Mouse (Mus musculus) hindbrain, postnatal 0 days (tissue): Measurements from ENCODE around the gene Tnip3. TPM values are rescaled to one million over a fixed set of nuclear protein-coding genes. Genes with fewer than 3 reads are reported as not detected.

Experiments
- ATAC-seq: fragments of 200-750 bp; cut with Nextera tagmentation; 2 replicates; pipeline ENCODE4 v1.8.0; 2017; ENCODE audit warnings: mild to moderate bottlenecking, moderate TSS enrichment, moderate library complexity
- DNase-seq: peaks from one replicate; pipeline ENCODE4 v3.0.0-alpha.2; 2015; ENCODE audit warnings: low spot score
- H3K27ac ChIP-seq: fragments of 300-500 bp; sonication (generic); 2 replicates; pipeline ENCODE4 v1.5.1; 2014; ENCODE audit warnings: mild to moderate bottlenecking
- H3K27me3 ChIP-seq: fragments of 300-500 bp; sonication (generic); 2 replicates; pipeline ENCODE4 v1.6.1; 2014; ENCODE audit warnings: low read length, mixed read lengths; ENCODE audit not compliant: insufficient read depth
- H3K36me3 ChIP-seq: fragments of 300-500 bp; sonication (generic); 2 replicates; pipeline ENCODE4 v1.6.1; 2014; ENCODE audit warnings: low read length, mixed read lengths; ENCODE audit not compliant: insufficient read depth
- H3K4me1 ChIP-seq: fragments of 300-500 bp; sonication (generic); 2 replicates; pipeline ENCODE4 v1.6.1; 2014; ENCODE audit warnings: antibody characterized with exemption, low read length, mixed read lengths; ENCODE audit not compliant: insufficient read depth
- H3K4me2 ChIP-seq: fragments of 300-500 bp; sonication (generic); 2 replicates; pipeline ENCODE4 v1.6.1; 2014; ENCODE audit warnings: low read depth, mild to moderate bottlenecking, low read length, moderate library complexity, mixed read lengths
- H3K4me3 ChIP-seq: fragments of 300-500 bp; sonication (generic); 2 replicates; pipeline ENCODE4 v1.5.1; 2014; ENCODE audit warnings: low read length
- H3K9ac ChIP-seq: fragments of 300-500 bp; sonication (generic); replicated peaks from 2 replicates; pipeline ENCODE4 v1.6.1; 2014; ENCODE audit warnings: mild to moderate bottlenecking, low read length, moderate library complexity, mixed read lengths
- H3K9me3 ChIP-seq: fragments of 300-500 bp; sonication (generic); 2 replicates; pipeline ENCODE4 v1.6.1; 2016; ENCODE audit warnings: low read length, mixed read lengths
- CTCF ChIP-seq: IDR thresholded peaks from 2 replicates; pipeline ENCODE4 v1.5.1; 2016; ENCODE audit warnings: antibody characterized with exemption, control low read depth, low read depth
- WGBS: fragments of 180-500 bp; shearing (Covaris S2); extraction: QIAGEN DNeasy Blood & Tissue Kit; methylation state at CpG from one replicate; pipeline ENCODE4 v1.1.7; 2014; 5-methylcytosine and 5-hydroxymethylcytosine counted together
- polyA plus RNA-seq: library from polyadenylated mRNA; unstranded; fragments of >200 nt; fragmentation: Nextera tagmentation; extraction: Ambion mirVana; gene quantifications from 2 replicates; pipeline ENCODE4 v1.2.1, GENCODE M21; 2015
- total RNA-seq: library from RNA; depleted of rRNA; stranded (reverse); fragments of >200 nt; gene quantifications from 2 replicates; pipeline ENCODE4 v1.2.3, GENCODE M21; 2014

Tnip3 gene
- total and polyA plus RNA-seq, 2 experiments from 2014 or later, result not detected

DNA sequence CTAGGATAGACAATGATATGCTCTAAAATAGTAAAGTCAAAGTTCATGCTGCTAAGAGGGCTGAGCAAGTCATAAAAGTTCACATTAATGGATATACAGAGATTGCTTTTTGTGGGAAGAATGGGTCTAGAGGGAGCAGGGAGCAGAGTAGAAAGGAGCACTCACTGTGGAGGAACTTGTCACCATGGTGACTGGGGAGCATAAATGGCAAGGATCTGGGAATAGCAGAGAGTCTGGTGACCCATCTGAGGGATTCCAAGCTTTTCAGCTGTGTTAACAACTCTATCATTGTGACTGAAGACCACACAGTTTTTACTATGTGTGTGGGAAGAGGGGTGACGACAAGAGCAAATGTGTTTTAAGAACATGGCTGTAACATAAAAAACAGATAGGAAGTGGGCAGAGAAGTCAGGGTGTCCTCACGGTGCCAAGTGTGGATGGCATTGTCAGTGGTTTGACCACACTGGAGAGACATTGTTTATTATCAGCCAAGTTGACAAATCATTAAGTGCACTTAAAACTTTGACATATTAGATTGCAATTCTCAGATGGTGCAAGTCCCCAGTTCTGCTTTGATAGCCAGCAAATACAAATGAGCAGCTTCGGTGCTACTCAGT, 6.2 kb downstream of the Tnip3 start:
- Histone ChIP-seq H3K36me3 (no peaks in the 10 kb centered on the region), H3K9me3 (no peaks in the 10 kb centered on the region), H3K4me3 (no peak overlapping the region), H3K4me1 (no peaks in the 10 kb centered on the region), H3K27ac (no peak overlapping the region), H3K27me3 (no peaks in the 10 kb centered on the region), H3K9ac (no peak overlapping the region), H3K4me2 (no peak overlapping the region)
- 59% methylated on average over 3 of the region's 3 CpGs for WGBS
- TF ChIP-seq CTCF, result no peak
- DNase-seq, result no peak
- peak; percentile 53 for ATAC-seq

DNA sequence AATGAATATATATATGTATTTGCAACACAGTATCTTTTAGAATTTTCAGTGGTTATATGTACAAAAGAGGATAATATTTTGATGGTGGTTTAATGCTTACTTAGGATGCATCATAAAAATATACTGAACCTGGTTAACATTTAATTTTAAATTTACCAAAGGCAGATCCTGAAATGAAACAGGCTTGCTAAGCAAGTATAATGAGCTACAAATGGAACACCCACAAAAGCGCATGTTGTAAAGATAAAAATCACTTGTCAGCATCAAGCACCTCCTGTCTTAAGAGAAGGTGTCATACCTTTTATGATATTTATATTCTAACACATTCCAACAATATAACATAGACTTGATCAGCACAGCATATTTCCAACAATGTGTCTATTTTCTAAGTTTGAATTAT, 8.6 kb downstream of the Tnip3 start:
- H3K9me3 ChIP-seq, result no peaks in the 10 kb centered on the region
- no peak overlapping the region for H3K27ac ChIP-seq
- no peak overlapping the region for H3K4me2 ChIP-seq
- H3K4me3 ChIP-seq, result no peak overlapping the region
- WGBS, result 100% methylated on average over 1 of the region's 1 CpGs
- TF ChIP-seq CTCF, result no peak
- no peaks in the 10 kb centered on the region for H3K27me3 ChIP-seq
- DNase-seq (no peak), ATAC-seq (no peak)
- no peaks in the 10 kb centered on the region for H3K4me1 ChIP-seq
- H3K36me3 ChIP-seq, result no peaks in the 10 kb centered on the region
- H3K9ac ChIP-seq, result no peak overlapping the region

DNA sequence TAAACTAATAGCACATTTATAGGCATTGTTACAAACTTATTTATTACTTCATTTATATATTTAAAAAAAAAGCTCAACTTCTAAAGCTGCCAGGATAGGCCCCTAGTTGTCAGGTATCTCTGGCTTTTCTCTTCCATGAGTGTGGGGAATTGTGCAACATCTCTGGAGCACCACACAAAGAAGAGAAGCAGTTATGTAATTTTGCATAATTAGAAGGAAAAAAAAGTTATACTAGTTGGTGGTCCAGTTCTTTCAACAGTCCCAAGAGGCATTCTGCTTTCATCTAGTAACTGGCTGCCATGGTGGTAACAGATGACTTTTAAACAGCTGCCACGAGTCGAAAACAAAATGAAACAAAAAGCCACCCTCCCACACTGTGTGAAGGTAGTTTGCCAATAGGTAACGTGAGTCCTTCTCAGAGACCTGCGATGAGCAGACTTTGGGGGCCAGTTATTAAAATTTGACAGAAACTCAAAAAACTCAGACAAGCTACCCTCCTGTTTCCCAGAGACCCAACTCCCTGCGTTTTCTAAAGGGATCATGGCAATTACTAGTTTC, 12.3 kb downstream of the Tnip3 start:
- no peaks in the 10 kb centered on the region for H3K9me3 ChIP-seq
- no peaks in the 10 kb centered on the region for H3K36me3 ChIP-seq
- no peak overlapping the region for H3K9ac ChIP-seq
- H3K4me3 ChIP-seq, result no peak overlapping the region
- H3K27ac ChIP-seq, result no peak overlapping the region
- ATAC-seq (no peak), DNase-seq (no peak)
- H3K4me2 ChIP-seq, result no peak overlapping the region
- WGBS, result 53% methylated on average over 5 of the region's 5 CpGs
- TF ChIP-seq CTCF, result no peak
- no peaks in the 10 kb centered on the region for H3K4me1 ChIP-seq
- H3K27me3 ChIP-seq, result no peaks in the 10 kb centered on the region

DNA sequence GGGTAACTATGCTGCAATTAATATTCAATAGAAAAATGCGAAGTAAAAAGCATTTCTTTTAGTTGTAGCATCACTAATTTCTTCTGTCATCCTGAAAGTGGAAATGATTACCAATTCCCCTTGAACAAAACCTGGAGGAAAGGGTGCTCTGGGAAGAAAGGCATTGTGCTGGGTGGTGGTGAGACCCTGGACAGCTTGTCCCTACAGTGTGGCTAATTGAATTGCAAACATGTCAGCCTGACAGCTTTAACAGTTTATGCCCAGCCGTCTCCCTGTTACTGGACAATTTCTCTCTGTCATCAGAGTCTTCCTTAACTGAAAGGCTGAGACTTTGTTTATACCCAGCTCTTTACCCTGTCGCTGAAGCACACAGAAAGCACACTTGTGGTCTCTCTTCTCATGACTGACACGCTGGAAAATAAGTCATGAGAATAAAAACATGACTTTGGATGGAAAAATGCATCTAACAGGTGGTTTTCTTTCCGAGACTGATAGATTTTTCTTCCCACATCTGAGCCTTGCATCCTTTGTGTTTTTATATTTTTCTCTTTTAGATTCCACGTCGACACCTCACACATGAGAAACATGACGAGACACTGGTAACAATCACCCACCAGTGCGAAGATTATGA, 13.0 kb downstream of the Tnip3 start:
- ATAC-seq (peak; percentile 59), DNase-seq (no peak)
- H3K27ac ChIP-seq, result no peak overlapping the region
- TF ChIP-seq CTCF, result no peak
- H3K4me2 ChIP-seq, result no peak overlapping the region
- H3K9me3 ChIP-seq, result no peaks in the 10 kb centered on the region
- H3K4me3 ChIP-seq, result no peak overlapping the region
- H3K36me3 ChIP-seq, result no peaks in the 10 kb centered on the region
- WGBS, result 54% methylated on average over 9 of the region's 9 CpGs
- H3K4me1 ChIP-seq, result no peaks in the 10 kb centered on the region
- no peaks in the 10 kb centered on the region for H3K27me3 ChIP-seq
- H3K9ac ChIP-seq, result no peak overlapping the region

DNA sequence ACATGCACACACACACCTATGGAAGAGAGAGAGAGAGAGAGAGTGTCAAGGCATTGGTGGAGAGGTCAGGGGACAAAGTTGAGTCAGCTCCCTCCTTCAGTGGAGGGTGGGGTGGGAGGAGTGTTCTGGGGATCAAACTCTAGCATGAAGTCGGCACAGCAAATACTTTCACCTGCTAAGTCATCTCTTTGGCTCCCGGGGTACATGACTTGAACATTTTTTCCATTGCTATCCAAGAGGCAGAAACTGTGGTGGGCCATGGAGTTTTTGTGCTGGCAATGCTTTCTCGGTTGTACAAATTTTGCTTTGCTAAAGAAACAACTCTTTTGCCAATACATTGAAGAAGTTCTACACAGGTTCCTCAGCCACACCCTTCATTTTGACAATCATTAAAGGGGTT, 13.8 kb downstream of the Tnip3 start:
- no peak overlapping the region for H3K4me3 ChIP-seq
- H3K27me3 ChIP-seq, result no peaks in the 10 kb centered on the region
- H3K36me3 ChIP-seq, result no peaks in the 10 kb centered on the region
- WGBS, result 83% methylated on average over 3 of the region's 3 CpGs
- no peak overlapping the region for H3K4me2 ChIP-seq
- no peaks in the 10 kb centered on the region for H3K4me1 ChIP-seq
- H3K9ac ChIP-seq, result no peak overlapping the region
- TF ChIP-seq CTCF, result no peak
- no peak for DNase-seq
- no peaks in the 10 kb centered on the region for H3K9me3 ChIP-seq
- H3K27ac ChIP-seq, result no peak overlapping the region
- ATAC-seq, result no peak

DNA sequence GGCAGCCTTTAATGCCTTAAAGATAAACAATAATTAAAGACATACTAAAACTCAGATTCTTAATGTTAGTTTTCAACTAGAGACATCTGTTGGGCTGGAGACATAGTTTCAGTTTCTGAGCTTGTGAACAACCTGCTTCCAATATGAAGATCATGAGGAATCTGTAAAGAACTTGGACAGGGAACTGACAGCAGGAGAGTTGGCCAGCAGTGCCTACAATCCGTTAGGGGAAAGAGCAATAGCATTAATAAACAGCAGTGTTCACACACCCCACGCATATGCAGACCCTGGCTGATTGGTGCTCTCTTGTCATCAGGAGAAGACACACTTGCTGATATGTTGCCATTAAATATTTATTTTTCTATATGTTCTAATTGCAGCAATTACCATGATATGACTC, 15.0 kb downstream of the Tnip3 start:
- Histone ChIP-seq H3K4me2 (no peak overlapping the region), H3K27me3 (no peaks in the 10 kb centered on the region), H3K4me3 (no peak overlapping the region), H3K9me3 (no peaks in the 10 kb centered on the region), H3K27ac (no peak overlapping the region), H3K4me1 (no peaks in the 10 kb centered on the region), H3K36me3 (no peaks in the 10 kb centered on the region), H3K9ac (no peak overlapping the region)
- TF ChIP-seq CTCF, result no peak
- DNase-seq (no peak), ATAC-seq (no peak)
- 55% methylated on average over 2 of the region's 2 CpGs for WGBS

DNA sequence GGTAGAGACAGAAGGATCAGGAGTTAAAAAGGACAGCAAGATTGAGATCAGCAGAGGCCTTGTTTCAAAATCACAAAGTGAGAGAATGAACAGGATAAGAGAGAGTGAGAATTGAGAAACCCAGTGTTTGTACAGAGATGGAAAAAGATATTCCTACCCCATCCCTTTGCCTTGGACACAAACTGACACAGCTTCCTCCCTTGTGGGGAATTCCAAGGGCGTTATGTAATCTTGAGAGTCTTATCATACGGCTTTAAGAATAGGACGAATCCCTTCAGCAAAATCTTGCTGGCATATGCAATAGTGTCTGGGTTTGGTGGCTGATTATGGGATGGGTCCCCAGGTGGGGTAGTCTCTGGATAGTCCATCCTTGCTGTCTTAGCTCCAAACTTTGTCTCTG, 16.0 kb downstream of the Tnip3 start:
- no peak overlapping the region for H3K9ac ChIP-seq
- H3K4me3 ChIP-seq, result no peak overlapping the region
- ATAC-seq, result no peak
- H3K4me1 ChIP-seq, result no peaks in the 10 kb centered on the region
- no peak overlapping the region for H3K4me2 ChIP-seq
- no peak overlapping the region for H3K27ac ChIP-seq
- H3K27me3 ChIP-seq, result no peaks in the 10 kb centered on the region
- WGBS, result 96% methylated on average over 3 of the region's 3 CpGs
- no peaks in the 10 kb centered on the region for H3K36me3 ChIP-seq
- no peak for DNase-seq
- no peaks in the 10 kb centered on the region for H3K9me3 ChIP-seq
- no peak for TF ChIP-seq CTCF
